Mouse (Mus musculus): ENCODE results near the gene Tnxb.

The Tnxb gene

DNA sequence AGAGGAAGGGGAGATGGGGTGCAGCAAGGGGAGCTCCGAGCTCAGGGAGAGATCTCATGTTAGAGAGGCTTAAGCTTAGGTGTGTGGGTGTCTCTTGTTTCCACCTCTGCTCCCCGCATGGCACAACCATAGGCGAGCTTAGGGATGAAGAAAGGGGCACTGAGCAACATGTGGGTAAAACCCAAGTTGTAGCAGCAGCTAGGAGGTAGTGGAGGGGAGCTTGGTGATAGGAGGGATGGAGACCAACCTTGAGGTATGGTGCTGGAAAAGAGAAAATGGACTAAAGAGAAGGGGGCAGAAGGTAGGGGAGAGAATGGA is 10.5 kb upstream of the Tnxb start:
- no peak for DNase-seq

DNA sequence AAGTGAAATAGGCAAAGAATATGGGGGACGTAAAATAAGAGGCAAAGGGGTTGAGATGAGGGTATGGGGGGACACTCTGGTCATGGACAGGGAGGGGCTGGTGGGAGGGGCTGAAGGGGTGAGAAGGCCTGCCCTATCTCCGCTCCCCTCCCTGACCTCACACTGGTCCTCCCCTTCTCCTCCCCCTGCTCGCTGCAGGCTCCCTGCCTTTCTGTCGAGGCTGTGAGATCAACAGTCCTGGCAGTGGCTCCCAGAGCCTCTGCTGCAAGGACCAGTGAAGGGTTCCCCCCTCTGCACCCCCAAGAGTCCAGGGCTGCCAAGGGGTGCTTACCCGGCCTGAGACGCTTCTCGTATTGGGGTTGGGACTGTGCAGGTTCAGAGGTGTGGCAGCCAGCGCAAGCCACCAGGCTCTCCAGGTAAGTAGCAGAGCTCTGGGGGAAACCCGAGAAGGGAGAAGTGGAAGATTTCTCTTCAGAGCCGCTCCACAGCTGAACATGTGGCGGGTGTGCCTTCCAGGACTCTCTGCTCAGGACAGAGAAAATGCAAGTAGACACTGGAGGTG is 10.0 kb upstream of the Tnxb start:
- no peak for DNase-seq

DNA sequence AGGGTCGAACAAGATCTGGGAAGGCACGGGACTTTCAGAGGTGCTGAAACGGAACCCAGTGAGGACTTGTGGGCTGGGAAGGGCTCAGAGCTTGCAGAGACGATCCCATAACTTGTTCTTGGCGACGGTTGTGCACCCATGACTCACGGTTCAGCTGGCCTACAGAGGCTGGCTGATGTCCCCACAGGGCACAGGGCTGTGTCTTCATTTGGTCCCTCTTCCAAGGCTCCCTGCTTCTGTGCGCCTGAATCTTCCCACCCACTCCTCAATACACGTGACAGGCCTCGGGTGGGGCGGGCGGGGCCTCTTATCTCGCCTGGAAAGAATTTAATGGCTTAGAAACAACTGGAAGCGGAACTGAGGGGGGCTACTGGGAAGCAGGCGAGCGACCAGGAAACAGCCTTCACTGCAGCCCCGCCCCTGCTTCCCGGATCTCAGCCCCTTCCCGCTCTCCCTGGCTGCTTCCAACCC is 9.2 kb upstream of the Tnxb start:
- DNase-seq, result peak; percentile 82 to 88

DNA sequence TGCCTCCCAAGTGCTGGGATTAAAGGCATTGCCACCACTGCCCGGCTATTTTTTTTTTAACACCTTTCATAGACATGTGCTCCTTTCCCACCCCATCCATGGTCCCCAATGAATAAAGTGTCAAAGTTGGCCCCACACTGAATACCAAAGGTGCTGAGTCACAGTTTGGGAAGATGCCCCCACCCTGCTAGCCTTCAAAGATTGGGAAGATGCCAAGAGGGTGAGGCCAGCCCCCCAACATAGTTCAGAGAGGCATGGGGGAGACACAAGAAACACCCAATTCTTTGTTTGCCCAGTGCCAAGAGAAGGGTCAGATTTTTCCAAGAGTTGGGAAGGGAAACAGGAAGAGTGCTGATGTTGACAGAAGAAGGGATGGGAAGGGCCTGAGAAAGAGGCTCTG is 7.9 kb upstream of the Tnxb start:
- no peak for DNase-seq

DNA sequence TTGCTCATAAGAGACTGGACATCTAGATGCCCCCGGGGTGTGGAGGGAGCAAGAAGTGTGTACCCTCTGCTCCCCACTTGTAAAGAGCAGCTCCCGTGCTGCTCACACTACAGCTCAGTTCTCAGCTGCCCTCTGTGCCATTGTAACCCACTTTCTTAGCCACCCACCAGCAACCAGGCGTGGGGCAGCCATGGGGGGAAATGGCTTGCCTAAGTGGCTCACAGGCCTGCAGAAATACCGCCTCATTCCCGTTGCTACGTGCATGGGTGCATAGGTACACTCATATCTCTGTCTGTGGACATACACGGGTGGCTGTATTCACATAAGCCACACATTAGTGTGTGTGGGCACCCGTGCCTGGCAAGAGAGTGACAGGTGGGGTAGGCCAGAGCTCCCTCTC is 7.4 kb upstream of the Tnxb start:
- DNase-seq, result no peak

DNA sequence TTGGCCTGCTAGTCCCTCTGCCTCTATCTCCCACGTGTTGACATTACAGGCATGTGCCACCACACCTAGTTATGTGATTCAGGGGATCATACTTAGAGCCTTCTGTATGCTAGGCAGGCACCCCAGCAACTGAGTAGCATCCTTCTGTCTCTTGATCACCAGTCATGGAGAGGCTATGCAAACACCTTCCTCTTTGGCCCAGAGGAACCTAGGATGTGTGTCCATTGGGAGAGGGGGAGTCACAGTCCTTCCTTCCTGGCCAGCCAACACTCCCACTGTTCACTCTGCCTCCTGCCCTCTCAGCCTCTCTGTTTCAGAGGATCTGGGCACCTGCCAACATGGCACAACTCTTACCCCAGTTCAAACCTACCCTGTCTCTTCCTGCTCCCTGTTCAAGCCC is 6.8 kb upstream of the Tnxb start:
- DNase-seq, result no peak

DNA sequence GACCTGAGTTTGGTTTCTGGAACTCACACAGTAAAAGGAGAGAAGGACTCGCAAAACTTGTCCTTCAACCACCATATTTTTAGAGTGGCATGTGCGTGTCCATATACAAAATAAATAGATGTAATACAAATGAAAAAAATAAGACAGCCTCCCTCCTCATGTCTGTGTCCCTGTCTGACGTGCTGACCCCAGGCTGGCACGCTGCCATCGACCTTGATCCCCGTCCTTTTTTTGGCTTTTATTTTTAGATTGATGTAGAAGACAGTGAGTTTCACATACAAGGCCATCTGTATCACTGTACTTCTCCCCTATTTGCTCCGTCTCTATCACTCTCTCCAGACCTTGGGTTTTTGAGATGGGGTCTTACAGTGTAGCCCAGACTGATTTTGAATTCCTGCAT is 5.9 kb upstream of the Tnxb start:
- DNase-seq, result no peak

DNA sequence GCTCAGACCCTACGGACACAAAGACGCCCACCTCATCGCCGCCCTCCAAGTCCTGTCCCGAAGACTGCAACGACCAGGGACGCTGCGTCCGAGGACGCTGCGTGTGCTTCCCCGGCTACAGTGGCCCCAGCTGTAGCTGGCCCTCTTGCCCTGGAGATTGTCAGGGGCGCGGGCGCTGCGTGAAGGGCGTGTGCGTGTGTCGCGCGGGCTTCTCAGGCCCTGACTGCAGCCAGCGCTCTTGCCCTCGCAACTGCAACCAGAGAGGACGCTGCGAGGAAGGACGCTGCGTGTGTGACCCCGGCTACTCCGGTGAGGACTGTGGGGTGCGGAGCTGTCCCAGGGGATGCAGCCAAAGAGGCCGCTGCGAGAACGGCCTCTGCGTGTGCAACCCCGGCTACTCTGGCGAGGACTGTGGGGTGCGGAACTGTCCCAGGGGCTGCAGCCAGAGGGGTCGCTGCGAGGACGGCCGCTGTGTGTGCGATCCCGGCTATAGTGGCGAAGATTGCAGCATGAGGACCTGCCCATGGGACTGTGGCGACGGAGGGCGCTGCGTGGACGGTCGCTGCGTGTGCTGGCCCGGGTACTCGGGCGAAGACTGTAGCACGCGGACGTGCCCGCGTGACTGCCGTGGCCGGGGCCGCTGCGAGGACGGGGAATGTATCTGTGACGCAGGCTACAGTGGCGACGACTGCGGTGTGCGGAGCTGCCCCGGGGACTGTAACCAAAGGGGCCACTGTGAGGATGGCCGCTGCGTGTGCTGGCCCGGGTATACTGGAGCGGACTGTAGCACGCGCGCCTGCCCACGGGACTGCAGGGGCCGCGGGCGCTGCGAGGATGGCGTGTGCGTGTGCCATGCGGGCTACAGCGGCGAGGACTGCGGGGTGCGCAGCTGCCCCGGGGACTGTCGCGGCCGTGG is 1.1 kb downstream of the Tnxb start:
- no peak for DNase-seq

DNA sequence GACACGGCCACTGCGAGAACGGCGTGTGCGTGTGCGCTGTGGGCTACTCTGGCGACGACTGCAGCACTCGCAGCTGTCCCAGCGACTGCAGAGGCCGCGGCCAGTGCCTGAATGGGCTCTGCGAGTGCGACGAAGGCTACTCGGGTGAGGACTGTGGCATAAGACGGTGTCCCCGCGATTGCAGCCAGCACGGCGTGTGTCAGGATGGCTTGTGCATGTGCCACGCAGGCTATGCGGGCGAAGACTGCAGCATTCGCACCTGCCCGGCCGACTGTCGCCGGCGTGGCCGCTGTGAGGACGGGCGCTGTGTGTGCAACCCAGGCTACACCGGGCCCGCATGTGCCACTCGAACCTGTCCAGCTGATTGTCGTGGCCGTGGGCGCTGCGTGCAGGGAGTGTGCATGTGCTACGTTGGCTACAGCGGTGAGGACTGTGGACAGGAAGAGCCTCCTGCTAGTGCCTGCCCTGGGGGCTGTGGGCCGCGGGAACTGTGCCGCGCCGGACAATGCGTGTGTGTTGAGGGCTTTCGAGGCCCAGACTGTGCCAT is 2.0 kb downstream of the Tnxb start:
- no peak for DNase-seq

DNA sequence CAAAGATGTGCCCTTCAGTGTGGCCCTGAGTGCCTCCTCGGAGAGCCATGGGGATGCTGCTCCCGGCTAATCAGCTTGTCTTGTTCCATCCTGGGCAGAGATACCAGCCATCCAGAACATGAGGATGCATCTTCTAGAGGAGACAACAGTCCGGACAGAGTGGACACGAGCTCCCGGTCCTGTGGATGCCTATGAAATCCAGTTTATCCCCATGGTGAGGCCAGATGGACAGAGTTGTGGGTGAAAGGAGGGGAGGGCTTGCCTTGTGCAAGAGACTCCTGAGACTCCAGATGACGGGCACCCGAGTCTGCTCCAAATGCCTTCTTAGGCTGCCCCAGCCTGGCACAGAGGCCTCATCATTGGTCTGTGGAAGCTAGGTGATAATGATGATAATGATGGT is 2.8 kb downstream of the Tnxb start:
- no peak for DNase-seq

DNA sequence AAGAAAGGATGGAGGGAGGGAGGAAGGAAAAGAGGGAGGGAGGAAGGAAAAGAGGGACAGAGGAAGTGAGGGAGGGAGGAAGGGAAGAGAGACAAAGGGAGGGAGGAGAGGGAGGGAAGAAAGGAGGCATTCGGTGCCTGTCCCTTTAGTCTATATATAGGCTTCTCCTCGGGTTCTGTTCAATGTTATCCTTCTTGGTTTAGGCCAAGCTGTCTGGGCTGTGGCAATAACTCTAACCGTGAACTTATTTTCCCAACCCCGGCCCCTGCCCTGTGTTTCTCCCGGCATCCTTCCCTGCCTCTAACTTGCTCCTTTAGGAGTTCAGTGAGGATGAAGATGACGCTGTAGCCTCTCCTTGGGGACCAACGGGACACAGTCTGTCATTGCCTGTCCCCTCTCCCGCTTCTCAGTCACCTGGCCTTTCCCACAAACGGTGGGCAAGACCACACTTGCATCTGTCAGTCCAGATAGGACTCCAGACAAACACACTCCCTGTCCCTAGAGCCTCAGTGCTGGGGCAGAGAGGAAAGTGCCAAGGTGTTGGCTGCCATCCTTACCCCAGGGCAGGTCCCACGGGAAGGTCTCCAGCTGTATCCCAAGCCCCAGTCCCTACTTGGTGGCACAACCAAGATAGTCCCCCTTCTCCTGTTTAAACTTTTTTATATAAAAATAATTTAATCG is 4.3 kb downstream of the Tnxb start:
- no peak for DNase-seq

DNA sequence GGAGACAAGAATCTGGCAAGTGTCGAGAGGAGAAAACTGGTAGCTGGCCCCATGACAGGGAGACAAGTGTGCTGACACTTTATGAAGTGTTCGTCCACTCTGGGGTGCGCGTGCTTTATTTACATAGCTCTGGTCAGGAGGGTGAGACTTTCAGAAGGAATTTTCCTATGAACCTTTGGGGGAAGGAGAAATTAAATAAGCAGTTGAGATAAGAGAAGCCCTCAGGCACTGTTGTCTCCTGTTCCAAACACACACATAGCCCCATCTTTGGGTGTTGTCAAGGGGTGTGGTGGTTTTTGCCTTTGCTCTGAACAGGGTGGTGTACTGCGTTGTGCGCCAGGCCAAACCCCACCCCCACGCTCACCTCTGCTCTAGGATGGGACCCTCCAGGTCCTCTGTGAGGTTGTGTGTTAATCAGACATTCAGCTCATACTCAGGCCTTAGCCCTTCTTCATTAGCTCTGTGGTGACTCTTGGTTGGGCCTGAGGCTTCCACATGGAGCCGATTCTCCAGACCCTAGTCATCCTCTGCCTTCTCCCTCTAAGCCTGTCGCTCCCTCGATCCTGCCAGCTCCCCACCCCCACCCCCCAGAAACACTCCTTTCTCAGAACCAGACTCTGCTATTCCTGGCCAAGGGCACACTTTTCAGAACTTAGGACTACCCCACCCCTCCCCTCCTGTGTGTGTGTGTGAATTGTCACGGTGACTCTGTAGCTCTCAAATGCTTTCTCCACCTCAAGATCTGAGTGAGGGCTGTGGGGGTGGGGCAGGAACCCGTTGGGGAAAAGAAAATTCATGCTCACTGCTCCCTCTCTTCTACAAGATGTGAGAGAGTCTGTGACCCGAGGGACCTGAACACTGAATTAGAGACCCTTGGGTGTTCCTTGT is 5.1 kb downstream of the Tnxb start:
- peak in 1 of 2 experiments; percentile 59 for DNase-seq

DNA sequence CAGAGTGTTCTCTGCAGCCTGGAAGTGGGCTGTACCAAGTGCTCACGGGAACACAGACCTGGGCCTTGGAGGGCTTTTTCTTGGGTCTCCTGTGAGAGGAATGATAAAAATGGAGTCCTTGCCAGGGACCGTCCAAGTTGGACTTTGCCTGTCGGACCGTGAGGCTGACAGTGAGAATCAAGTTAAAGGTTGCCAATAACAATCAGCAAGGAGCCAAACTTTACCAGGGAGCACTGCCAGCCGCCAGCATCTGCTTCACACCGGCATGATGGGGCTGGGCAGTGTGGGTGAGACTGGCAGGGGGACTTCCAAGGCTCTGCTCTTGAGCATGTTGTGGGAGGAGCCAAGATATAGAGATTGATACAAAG is 5.7 kb downstream of the Tnxb start:
- DNase-seq, result peak; percentile 71 to 74

DNA sequence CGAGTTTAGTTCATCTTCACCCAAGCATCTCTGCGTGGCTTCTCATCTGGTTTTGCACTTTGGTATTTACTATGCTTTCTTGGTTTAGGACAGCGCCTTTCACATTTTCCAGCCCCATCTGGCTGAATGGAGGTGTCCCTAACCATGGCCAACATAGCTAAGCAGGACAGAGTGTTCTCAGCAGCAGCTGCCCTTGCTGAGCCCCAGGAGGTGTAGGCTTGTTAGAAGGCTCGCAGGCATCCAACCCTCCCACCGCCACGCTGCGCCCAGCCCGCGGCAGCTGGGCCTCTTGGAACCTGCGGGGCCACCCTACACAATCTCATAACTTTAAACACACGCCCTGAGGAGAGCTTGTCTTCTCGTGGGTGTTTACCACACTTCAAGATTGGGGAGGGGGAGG is 6.3 kb downstream of the Tnxb start:
- no peak for DNase-seq

DNA sequence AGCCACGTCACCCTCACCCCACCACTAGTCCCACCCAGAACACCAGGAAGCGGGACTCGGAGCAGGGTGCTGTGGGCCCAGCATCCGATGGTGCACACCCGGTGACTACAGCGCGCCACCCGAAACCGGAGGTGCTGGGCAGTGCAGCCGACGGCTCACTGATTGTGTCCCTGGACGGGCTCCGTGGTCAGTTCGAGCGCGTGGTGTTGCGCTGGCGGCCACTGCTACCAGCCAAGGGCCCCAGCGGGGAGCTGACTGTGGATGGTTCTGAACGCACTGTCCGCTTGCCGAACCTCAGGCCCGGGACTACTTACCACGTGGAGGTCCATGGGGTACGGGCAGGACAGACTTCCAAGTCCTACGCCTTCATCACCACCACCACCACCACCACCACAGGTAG is 9.9 kb downstream of the Tnxb start:
- no peak for DNase-seq

DNA sequence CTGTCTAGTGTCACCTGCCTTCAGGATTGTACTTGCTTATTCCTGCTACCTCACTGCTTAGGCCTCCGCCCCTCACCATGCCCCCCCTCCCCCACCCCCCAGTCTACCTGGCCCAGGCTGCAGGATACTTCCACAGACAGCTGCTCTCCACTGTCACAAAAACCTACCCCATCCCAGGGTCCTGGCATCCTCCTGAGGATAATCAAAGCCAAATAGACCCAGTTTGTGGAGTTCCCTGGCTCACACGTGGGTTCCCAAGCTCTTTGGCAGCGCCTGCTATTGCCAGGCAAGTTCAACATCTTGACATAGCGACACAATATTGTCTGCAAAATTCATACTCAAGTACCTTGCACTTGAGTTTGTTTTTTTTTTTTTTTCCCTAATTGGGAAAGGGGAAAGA is 10.3 kb downstream of the Tnxb start:
- no peak for DNase-seq

DNA sequence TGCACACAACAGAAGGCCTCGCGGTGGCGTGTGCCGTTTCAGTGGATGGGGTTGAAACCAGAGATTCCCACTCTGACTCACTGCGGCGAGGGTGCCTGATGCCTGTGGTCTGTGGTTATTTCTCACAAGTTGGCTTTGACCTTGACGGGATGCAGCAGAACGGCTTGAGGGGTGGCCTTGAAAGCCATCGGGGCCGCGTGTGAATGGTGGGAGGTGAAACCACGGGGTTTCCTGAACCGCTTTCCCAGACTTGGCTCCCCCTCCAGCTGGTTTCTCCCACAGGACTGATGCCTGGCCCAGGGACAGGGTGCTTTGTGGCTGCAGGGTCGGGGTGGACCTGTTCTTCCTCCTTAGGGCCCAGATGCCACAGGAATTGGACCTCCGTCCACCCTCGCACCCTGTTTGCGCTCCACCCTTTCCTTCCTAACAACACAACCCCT is 10.8 kb downstream of the Tnxb start:
- DNase-seq, result peak; percentile 66 to 76

DNA sequence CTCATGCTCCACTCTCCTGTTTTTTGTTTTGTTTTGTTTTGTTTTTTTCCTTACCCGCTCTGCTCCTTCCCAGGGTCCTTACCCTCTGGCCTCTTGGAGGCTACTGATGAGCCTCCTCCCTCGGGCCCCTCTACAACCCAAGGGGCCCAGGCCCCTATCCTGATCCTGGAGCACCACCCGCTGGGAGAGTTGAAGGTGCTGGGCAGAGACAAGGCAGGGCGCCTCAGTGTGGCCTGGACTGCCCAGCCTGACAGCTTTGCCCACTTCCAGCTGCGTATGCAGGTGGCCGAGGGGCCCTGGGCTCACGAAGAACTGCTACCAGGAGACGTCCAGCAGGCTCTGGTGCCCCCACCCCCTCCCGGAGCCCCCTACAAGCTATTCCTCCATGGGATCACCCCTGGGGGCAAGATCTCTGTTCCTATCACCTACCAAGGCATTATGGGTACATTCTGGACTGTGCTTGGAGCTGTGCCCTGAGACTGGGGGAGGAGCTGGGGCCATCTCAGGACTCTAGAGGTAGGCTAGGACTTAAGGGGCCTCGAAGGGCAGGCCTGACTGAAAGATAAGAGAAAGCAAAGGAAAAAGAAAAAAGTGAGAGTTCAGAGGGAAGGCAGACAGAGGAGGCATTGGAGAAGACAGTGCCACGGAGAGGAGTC is 11.7 kb downstream of the Tnxb start:
- peak in 1 of 2 experiments; percentile 57 for DNase-seq

DNA sequence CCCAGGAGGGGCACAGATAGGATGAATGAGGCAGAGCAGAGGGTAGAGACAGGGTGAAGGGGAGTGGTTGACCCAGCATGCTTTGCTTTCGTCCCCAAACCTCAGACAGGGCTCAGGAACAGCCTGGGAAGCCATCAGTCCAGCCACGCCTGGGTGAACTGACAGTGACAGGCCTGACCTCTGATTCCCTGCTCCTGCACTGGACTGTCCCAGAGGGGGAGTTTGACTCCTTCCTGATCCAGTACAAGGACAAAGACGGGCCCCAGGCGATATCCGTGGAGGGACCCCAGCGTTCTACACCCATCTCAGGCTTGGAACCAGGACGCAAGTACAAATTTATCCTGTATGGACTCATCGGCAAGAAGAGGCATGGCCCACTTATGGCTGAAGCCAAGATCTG is 12.8 kb downstream of the Tnxb start:
- DNase-seq, result no peak

DNA sequence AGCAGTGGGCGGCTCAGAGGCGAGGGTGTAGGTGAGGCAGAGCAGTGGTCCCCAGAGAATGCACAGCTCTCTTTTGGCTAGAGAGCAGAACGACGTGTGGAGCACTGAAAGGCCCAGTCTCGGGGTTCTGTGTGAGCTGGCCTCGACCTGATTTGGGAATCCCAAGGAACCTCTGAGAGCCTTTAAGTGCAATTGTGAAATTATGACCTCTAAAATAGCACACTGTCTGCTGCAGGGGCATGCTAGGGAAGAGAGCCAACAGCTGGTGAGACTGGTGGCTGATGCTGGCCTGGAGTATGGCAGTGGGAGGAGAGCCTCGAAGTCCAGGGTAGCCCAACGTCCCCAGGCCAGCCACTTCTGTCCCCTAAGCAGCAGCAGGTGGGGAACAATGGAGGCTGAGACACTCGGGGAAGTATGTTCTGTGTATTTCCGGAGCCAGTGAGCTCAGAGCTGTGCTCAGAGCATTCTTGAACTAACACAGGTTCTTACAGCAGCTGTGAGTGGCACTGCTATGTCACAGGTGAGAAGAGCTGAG is 13.4 kb downstream of the Tnxb start:
- DNase-seq, result no peak

DNA sequence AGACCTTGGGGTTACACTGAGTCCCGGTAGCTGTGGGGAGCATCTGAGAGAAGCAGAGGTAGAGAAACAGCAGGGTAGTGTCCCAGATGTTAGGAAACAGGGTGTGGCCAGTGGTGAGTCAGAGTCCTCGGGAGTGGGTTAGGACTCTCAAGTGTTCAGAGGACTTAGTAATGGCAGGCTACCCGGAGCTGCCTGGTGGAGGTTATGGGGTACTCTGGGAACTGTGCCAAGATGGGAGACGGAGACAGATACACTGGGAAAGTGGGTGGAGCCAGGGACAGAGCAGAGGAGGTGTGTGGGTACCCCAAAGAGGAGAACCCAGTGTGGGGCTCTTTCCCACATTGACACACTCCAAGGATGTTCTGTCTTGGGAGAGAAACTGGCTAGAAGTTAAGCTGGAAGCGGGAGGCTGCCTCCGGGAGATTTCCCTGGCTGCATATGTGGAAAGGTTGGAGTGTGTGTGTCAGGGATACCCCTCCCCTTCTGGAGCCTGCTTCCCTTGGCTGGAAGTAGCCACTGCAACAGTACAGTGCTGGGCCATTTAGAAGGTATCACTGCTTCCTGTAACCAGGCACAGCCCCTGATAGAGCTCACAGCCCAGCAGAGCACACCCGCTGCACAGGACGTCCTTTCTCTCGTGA is 14.0 kb downstream of the Tnxb start:
- no peak for DNase-seq
